Mouse (Mus musculus) heart, embryonic 12.5 days (tissue): Measurements from ENCODE around the gene Trim2. TPM values are rescaled to one million over a fixed set of nuclear protein-coding genes. Genes with fewer than 3 reads are reported as not detected.

Experiments used
- ATAC-seq: fragments of 200-750 bp; cut with Nextera tagmentation; 2 replicates; pipeline ENCODE4 v1.8.0; 2017; ENCODE audit warnings: moderate TSS enrichment, moderate library complexity; ENCODE audit not compliant: insufficient number of reproducible peaks, low FRiP score
- H3K27ac ChIP-seq: fragments of 300-500 bp; sonication (generic); 2 replicates; pipeline ENCODE4 v1.5.1; 2016; ENCODE audit warnings: mild to moderate bottlenecking, moderate library complexity; ENCODE audit not compliant: poor library complexity, severe bottlenecking
- H3K27me3 ChIP-seq: fragments of 300-500 bp; sonication (generic); replicated peaks from 2 replicates; pipeline ENCODE4 v1.6.1; 2016; ENCODE audit warnings: mild to moderate bottlenecking, moderate library complexity
- H3K36me3 ChIP-seq: fragments of 300-500 bp; sonication (generic); 2 replicates; pipeline ENCODE4 v1.6.1; 2016; ENCODE audit warnings: mild to moderate bottlenecking, moderate library complexity
- H3K4me1 ChIP-seq: fragments of 300-500 bp; sonication (generic); replicated peaks from 2 replicates; pipeline ENCODE4 v1.6.1; 2016; ENCODE audit warnings: mild to moderate bottlenecking
- H3K4me2 ChIP-seq: fragments of 300-500 bp; sonication (generic); 2 replicates; pipeline ENCODE4 v1.6.1; 2016; ENCODE audit warnings: mild to moderate bottlenecking, moderate library complexity
- H3K4me3 ChIP-seq: fragments of 300-500 bp; sonication (generic); 2 replicates; pipeline ENCODE4 v1.5.1; 2016; ENCODE audit warnings: mild to moderate bottlenecking
- H3K9ac ChIP-seq: fragments of 300-500 bp; sonication (generic); 2 replicates; pipeline ENCODE4 v1.6.1; 2016; ENCODE audit warnings: mild to moderate bottlenecking, moderate library complexity
- H3K9me3 ChIP-seq: fragments of 300-500 bp; sonication (generic); replicated peaks from 2 replicates; pipeline ENCODE4 v1.6.1; 2016; ENCODE audit warnings: mild to moderate bottlenecking, moderate library complexity
- WGBS: fragments of 180-500 bp; shearing (Covaris S2); methylation state at CpG from one replicate; pipeline ENCODE4 v1.1.7; 2016; 5-methylcytosine and 5-hydroxymethylcytosine counted together
- polyA plus RNA-seq: library from polyadenylated mRNA; unstranded; fragments of >200 nt; fragmentation: Nextera tagmentation; extraction: Ambion mirVana; gene quantifications from 2 replicates; pipeline ENCODE4 v1.2.1, GENCODE M21; 2016

Trim2 gene
- polyA plus RNA-seq, 1 experiment from 2014 or later, result 9.0 TPM

DNA sequence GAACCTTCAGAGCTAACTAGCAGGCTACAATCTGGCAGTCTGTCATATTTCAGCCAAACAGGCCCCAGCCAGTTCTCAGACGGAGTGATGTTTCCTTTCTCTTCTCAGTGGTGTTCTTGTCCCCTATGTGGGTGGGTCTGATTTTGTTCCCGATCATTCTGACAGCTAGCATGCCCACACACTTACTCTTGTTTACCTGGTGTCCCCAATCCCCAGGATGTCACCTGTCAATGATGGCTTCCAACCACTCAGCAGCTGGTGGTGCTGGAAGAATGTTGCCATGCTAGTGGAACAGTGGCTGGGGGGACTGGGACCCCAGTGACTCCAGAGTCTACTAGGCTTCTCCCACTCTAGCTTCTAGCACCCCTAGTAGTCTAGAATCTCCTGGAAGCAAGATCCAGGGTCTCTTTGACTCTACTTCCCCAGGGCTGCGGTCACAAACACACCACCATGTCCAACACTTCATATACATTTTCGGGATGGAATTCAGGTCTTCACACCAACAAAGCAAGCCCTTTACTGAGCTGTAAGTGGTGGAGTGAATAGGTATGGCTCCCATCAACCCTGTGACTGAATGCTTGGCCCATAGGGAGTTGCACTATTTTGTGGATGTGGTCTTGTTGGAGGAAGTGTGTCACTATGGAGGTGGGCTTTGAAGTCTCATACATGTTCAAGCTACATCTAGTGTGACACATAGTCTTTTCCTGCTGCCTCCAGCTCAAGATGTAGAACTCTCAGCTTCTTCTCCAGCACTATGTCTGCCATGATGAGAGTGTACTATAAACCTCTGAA, 148.9 kb downstream of the Trim2 start:
- no peak overlapping the region for H3K9ac ChIP-seq
- H3K27me3 ChIP-seq, result no peaks in the 10 kb centered on the region; the same call in 1 of the 2 replicates
- no peaks in the 10 kb centered on the region; the same call in 1 of the 2 replicates for H3K4me1 ChIP-seq
- ATAC-seq, result no peak
- no peaks in the 10 kb centered on the region; the same call in 1 of the 2 replicates for H3K36me3 ChIP-seq
- H3K27ac ChIP-seq, result no peak overlapping the region
- H3K9me3 ChIP-seq, result no peaks in the 10 kb centered on the region
- H3K4me3 ChIP-seq, result no peak overlapping the region
- WGBS, result 73% methylated on average over 4 of the region's 4 CpGs
- no peak overlapping the region for H3K4me2 ChIP-seq

DNA sequence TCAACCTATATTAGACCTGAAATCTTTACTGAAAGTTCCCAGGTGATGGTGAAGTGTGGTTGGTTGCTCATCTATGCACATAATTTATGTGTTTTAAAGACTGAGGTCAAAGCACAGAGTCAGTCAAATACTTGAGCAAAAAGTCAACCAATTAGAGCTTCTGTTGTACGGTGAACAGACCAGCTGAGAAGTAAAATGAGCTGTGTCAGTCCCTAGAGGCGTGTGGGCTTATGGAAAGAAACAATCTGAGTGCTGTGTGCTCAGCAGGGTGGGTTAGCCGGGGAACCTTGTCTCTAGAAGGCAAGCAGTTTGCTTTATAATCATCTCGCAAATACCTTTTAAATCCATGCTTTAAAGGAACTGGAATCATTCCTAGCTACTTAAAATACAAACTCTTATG, 149.7 kb downstream of the Trim2 start:
- Histone ChIP-seq H3K9me3 (no peaks in the 10 kb centered on the region), H3K4me3 (no peak overlapping the region), H3K27me3 (no peaks in the 10 kb centered on the region; the same call in 1 of the 2 replicates), H3K36me3 (no peaks in the 10 kb centered on the region; the same call in 1 of the 2 replicates), H3K4me2 (no peak overlapping the region), H3K4me1 (no peaks in the 10 kb centered on the region; the same call in 1 of the 2 replicates), H3K9ac (no peak overlapping the region), H3K27ac (no peak overlapping the region)
- 76% methylated on average over 4 of the region's 4 CpGs for WGBS
- no peak for ATAC-seq

DNA sequence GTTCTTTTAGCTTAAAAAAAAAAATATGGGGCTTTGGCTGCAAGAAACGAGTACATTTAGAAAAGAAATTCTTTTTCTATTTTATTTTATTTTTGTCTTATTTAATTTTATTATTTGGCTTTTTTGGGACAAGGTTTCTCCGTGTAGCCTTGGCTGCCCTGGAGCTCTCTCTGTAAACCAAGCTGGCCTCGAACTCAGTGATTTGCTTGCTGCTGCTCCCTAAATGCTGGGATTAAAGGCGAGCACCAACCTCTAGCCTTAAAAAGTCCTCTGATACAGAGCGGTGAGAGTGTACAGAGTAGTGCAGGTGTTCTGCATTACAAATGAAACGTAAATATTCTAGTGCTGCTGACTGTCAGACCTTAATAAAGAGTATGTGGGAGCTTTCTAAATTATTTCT, 150.6 kb downstream of the Trim2 start:
- H3K9ac ChIP-seq, result no peak overlapping the region
- no peak for ATAC-seq
- peak overlapping the region; percentile 89 for H3K4me2 ChIP-seq
- H3K27ac ChIP-seq, result no peak overlapping the region
- peak overlapping the region; percentile 62; the same call in 1 of the 2 replicates for H3K4me3 ChIP-seq
- no peaks in the 10 kb centered on the region; the same call in 1 of the 2 replicates for H3K4me1 ChIP-seq
- no peaks in the 10 kb centered on the region; the same call in 1 of the 2 replicates for H3K36me3 ChIP-seq
- WGBS, result 57% methylated on average over 6 of the region's 6 CpGs
- no peaks in the 10 kb centered on the region; the same call in 1 of the 2 replicates for H3K9me3 ChIP-seq
- H3K27me3 ChIP-seq, result no peaks in the 10 kb centered on the region; the same call in 1 of the 2 replicates

DNA sequence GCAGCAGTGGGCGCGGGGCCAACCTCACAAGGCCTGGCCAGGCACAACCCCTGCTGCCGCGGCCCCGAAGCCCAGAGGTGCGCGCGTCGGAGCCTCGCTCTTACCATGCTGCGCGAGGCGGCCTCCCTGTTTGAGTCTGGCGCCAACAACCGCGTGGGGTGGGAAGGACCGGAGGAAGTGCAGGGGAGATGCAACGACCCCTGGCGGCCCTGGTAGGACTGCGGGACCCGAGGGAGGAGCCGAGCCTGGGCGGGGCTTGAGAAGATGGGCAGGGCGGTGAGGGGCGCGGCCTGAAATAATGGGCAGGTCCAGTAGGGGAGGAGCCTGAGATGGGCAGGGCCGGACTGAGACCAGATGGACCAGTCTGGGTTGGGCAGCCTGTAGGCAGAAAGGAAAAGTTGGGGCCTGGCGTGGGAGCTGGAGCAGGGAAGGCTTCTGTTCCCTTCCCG, 151.1 kb downstream of the Trim2 start, which contains the start of gene Mnd1:
TSS of gene Mnd1 (minus strand) at position 229 of the 449 bp plus-strand sequence.
- ATAC-seq, result peak; percentile 100
- H3K27ac ChIP-seq, result no peak within 1 kb of the TSS
- H3K9me3 ChIP-seq, result no peaks in the 10 kb centered on the region; the same call in 1 of the 2 replicates
- H3K4me1 ChIP-seq, result no peaks in the 10 kb centered on the region; the same call in 1 of the 2 replicates
- H3K36me3 ChIP-seq, result no peaks in the 10 kb centered on the region; the same call in 1 of the 2 replicates
- no peaks in the 10 kb centered on the region; the same call in 1 of the 2 replicates for H3K27me3 ChIP-seq
- peak within 1 kb of the TSS; percentile 89 for H3K4me2 ChIP-seq
- H3K4me3 ChIP-seq, result peak within 1 kb of the TSS; percentile 62
- WGBS, result under 1% methylated on average over 29 of the region's 29 CpGs
- peak within 1 kb of the TSS; percentile 80 for H3K9ac ChIP-seq

DNA sequence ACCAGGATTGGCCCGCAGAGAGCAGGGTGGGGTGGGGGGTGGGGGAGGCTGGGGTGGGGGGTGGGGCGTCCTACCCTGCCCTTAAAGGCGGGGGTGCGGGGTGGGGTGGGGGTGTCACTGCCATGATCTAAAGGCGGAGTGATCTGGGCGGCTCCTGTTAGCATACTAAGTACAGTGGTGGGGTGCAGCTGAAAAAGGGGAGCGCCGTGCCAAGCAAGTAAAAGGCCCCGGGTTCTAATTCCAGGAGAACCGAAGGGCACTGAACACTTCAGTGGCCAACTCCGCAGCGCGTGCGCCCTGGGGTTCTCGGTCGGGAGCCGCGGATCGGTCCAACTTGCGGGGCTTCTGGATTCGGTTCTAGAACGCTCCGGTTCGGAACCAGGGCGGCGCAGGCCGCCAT, 151.5 kb downstream of the Trim2 start:
- Histone ChIP-seq H3K4me1 (no peaks in the 10 kb centered on the region; the same call in 1 of the 2 replicates), H3K4me2 (peak overlapping the region; percentile 89), H3K9me3 (no peaks in the 10 kb centered on the region; the same call in 1 of the 2 replicates), H3K4me3 (peak overlapping the region; percentile 62), H3K9ac (peak overlapping the region; percentile 80), H3K36me3 (no peaks in the 10 kb centered on the region; the same call in 1 of the 2 replicates), H3K27ac (no peak overlapping the region), H3K27me3 (no peaks in the 10 kb centered on the region; the same call in 1 of the 2 replicates)
- WGBS, result 0% methylated on average over 26 of the region's 27 CpGs
- peak; percentile 33 for ATAC-seq

DNA sequence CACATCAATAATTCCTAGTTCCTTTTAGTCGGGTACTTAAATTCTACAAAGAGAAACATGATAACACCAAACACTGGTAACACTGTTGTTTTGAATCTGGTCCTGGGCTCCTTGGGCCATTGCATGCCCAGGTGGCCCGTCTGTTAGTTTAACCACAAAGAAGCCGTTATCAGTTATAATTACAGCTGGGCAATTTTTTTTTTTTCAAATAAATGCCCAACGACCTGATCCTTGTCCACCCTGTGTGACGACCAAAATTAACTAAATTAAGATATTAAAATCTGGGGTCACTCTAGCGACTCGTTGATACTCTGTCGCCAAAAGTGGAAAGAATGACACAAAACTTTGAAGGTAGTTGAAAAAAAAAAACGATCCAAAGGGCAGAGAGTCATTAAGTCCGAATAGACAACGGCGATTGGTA, 151.9 kb downstream of the Trim2 start:
- Histone ChIP-seq H3K9me3 (peaks cover under 1% of the 10 kb centered on the region; the same call in 1 of the 2 replicates), H3K4me3 (peak overlapping the region; percentile 62), H3K36me3 (no peaks in the 10 kb centered on the region), H3K4me1 (no peaks in the 10 kb centered on the region; the same call in 1 of the 2 replicates), H3K27me3 (no peaks in the 10 kb centered on the region; the same call in 1 of the 2 replicates), H3K4me2 (peak overlapping the region; percentile 89), H3K9ac (peak overlapping the region; percentile 80; the same call in 1 of the 2 replicates), H3K27ac (no peak overlapping the region)
- 20% methylated on average over 12 of the region's 12 CpGs for WGBS
- no peak for ATAC-seq

DNA sequence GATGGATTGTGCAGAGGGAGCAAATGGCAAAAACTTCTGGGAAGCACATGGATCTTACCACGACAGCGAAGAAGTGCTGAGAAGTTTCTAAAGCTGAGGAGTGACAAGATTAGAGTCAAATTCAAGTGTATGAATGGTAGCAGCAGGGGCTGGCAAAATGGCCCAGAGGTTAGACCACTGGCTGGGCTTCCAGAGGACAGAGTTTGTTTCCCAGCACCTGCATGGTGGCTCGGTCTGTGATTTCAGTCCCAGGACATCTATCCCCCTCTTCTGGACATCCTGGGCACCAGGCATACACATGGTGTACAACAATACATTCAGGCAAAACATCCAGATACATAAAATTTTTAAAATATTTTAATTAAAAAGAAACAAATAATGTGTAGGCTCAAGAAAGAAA, 156.8 kb downstream of the Trim2 start:
- no peak overlapping the region for H3K4me3 ChIP-seq
- no peaks in the 10 kb centered on the region for H3K4me1 ChIP-seq
- no peak overlapping the region for H3K9ac ChIP-seq
- no peak for ATAC-seq
- peaks cover 4% of the 10 kb centered on the region; the same call in 1 of the 2 replicates for H3K9me3 ChIP-seq
- H3K27me3 ChIP-seq, result no peaks in the 10 kb centered on the region
- no peaks in the 10 kb centered on the region for H3K36me3 ChIP-seq
- H3K4me2 ChIP-seq, result no peak overlapping the region
- WGBS, result 82% methylated on average over 3 of the region's 3 CpGs
- H3K27ac ChIP-seq, result no peak overlapping the region

DNA sequence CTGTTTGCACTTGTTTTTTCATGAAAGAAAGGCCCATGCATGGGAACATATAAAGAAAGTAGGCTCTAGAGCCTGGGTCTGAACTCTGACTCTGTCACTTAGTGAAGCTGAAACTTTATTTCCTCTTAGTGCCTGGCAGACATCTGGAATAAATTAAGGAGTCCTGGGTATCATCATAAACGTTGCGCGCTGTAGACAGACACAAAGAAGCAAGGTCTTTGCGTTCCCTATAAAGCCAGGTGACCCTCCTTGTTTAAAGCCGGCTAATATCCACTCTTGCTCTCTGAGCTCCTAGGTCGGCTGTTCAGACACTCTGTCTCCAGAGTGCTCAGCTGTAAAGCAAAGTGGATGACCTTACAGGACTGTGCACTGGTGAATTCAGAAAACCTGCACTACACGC, 165.7 kb downstream of the Trim2 start:
- no peak overlapping the region for H3K4me3 ChIP-seq
- no peak for ATAC-seq
- no peak overlapping the region for H3K4me2 ChIP-seq
- H3K27me3 ChIP-seq, result no peaks in the 10 kb centered on the region
- WGBS, result 57% methylated on average over 7 of the region's 7 CpGs
- no peak overlapping the region for H3K9ac ChIP-seq
- peaks cover 5% of the 10 kb centered on the region; the same call in 1 of the 2 replicates for H3K4me1 ChIP-seq
- H3K27ac ChIP-seq, result no peak overlapping the region
- no peaks in the 10 kb centered on the region for H3K9me3 ChIP-seq
- H3K36me3 ChIP-seq, result no peaks in the 10 kb centered on the region

DNA sequence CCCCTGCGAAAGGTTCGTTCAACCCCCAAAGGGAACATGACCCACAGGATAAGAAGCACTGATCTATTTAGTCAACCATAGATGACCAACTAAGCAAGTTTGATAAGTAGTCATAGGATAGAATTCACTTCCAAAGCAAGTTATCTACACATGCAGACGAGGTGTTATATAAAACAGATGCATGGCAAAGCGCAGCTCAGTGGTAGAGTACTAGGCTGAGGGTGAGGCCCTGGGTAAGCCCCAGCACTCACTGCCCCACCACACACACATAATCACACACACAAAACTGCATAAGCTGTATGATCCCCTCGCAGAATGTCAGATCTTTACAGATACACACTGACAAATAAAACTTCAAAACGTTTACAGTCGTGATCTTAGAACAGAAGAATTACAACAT, 170.2 kb downstream of the Trim2 start:
- no peak overlapping the region for H3K4me2 ChIP-seq
- 73% methylated on average over 7 of the region's 7 CpGs for WGBS
- peaks cover 10% of the 10 kb centered on the region; the same call in 1 of the 2 replicates for H3K4me1 ChIP-seq
- H3K36me3 ChIP-seq, result no peaks in the 10 kb centered on the region
- no peak overlapping the region for H3K27ac ChIP-seq
- H3K27me3 ChIP-seq, result no peaks in the 10 kb centered on the region
- no peak for ATAC-seq
- H3K4me3 ChIP-seq, result no peak overlapping the region
- no peaks in the 10 kb centered on the region for H3K9me3 ChIP-seq
- H3K9ac ChIP-seq, result no peak overlapping the region

DNA sequence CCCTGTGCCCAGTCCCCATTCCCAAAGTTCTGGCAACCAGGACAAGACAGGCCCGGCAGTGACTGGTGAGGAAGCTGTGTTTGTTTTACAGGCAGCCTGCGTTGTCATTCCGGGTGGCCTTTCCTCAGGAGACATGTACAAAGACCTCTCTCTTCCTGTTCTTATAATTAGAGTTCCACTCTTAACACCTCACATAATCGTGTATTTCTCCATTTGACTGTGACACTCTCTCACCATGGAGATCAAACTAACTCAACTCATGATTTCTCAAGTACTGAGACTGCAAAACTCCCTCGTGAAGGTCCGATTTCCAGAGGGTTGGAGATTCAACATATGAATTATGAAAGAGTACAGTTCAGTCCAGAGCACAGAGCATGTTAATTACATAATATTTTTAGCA, 170.7 kb downstream of the Trim2 start:
- WGBS, result 62% methylated on average over 6 of the region's 6 CpGs
- Histone ChIP-seq H3K27ac (no peak overlapping the region), H3K9me3 (no peaks in the 10 kb centered on the region), H3K36me3 (no peaks in the 10 kb centered on the region), H3K4me2 (peak overlapping the region; percentile 37), H3K4me1 (peaks cover 8% of the 10 kb centered on the region; the same call in 1 of the 2 replicates), H3K27me3 (no peaks in the 10 kb centered on the region), H3K4me3 (no peak overlapping the region), H3K9ac (no peak overlapping the region)
- ATAC-seq, result no peak

DNA sequence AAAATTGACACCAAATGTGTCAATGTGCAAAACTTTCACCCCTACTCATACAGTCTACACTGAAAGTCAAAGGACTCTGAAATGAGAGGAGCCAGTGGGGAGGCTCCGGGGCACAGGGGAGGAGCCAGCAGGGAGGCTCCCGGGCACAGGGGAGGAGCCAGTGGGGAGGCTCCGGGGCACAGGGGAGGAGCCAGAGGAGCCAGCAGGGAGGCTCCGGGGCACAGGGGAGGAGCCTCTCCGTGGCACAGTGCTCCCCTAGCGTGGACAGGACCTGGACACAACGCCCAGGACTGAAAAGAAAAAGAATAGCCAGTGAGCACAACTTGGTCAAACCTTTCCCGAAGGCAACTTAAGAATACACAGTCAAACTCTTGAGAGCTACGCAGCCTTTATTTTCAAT, 171.3 kb downstream of the Trim2 start:
- 0 out of 2 replicates have a peak, but pooled peaks cover 5% of the 10 kb centered on the region for H3K4me1 ChIP-seq
- H3K9ac ChIP-seq, result no peak overlapping the region
- no peak overlapping the region for H3K27ac ChIP-seq
- WGBS, result 33% methylated on average over 9 of the region's 9 CpGs
- H3K4me2 ChIP-seq, result peak overlapping the region; percentile 37
- no peaks in the 10 kb centered on the region for H3K9me3 ChIP-seq
- ATAC-seq, result peak; percentile 93; the same call in 1 of the 2 replicates
- H3K36me3 ChIP-seq, result no peaks in the 10 kb centered on the region
- H3K27me3 ChIP-seq, result no peaks in the 10 kb centered on the region
- H3K4me3 ChIP-seq, result no peak overlapping the region
